Mouse (Mus musculus) limb, embryonic 10.5 days (tissue): Measurements from ENCODE around the gene Lrmda. TPM values are rescaled to one million over a fixed set of nuclear protein-coding genes. Genes with fewer than 3 reads are reported as not detected.
A peak's percentile ranks its signal among the peaks of the same experiment; 100 is the strongest.

Source experiments
- DNase-seq: peaks from one replicate; pipeline ENCODE4 v3.0.0-alpha.2; 2017; ENCODE audit warnings: low spot score
- H3K27ac ChIP-seq: fragments of 300-500 bp; sonication (generic); 2 replicates; pipeline ENCODE4 v1.5.1; 2016; ENCODE audit warnings: mild to moderate bottlenecking
- H3K27me3 ChIP-seq: fragments of 300-500 bp; sonication (generic); 2 replicates; pipeline ENCODE4 v1.6.1; 2016; ENCODE audit warnings: low read depth, mild to moderate bottlenecking; ENCODE audit not compliant: poor library complexity, severe bottlenecking
- H3K36me3 ChIP-seq: fragments of 300-500 bp; sonication (generic); 2 replicates; pipeline ENCODE4 v1.6.1; 2016; ENCODE audit warnings: mild to moderate bottlenecking, moderate library complexity
- H3K4me1 ChIP-seq: fragments of 300-500 bp; sonication (generic); 2 replicates; pipeline ENCODE4 v1.6.1; 2016
- H3K4me3 ChIP-seq: fragments of 300-500 bp; sonication (generic); 2 replicates; pipeline ENCODE4 v1.5.1; 2016; ENCODE audit warnings: mild to moderate bottlenecking, moderate library complexity
- H3K9me3 ChIP-seq: fragments of 300-500 bp; sonication (generic); replicated peaks from 2 replicates; pipeline ENCODE4 v1.6.1; 2016; ENCODE audit warnings: mild to moderate bottlenecking
- WGBS: fragments of 180-500 bp; shearing (Covaris S2); methylation state at CpG from one replicate; pipeline ENCODE4 v1.1.7; 2016; 5-methylcytosine and 5-hydroxymethylcytosine counted together
- polyA plus RNA-seq: library from polyadenylated mRNA; unstranded; fragments of >200 nt; fragmentation: Nextera tagmentation; extraction: Ambion mirVana; gene quantifications from 2 replicates; pipeline ENCODE4 v1.2.1, GENCODE M21; 2016

Lrmda gene
- polyA plus RNA-seq, 1 experiment from 2014 or later = 0.48 TPM

- H3K27ac ChIP-seq = no peak overlapping the region
- no peaks in the 10 kb centered on the region for H3K36me3 ChIP-seq
- no peak overlapping the region for H3K4me3 ChIP-seq
- peaks cover 31% of the 10 kb centered on the region for H3K27me3 ChIP-seq
- H3K4me1 ChIP-seq = peaks cover 13% of the 10 kb centered on the region
- no peak for DNase-seq
- no peaks in the 10 kb centered on the region for H3K9me3 ChIP-seq
- 51% methylated on average over 5 of the region's 5 CpGs for WGBS
Measured at GRCm38 (mm10) chr14:22608599-22608998, 589.1 kb downstream of the Lrmda start.

- DNase-seq = no peak
- Histone ChIP-seq H3K4me3 (no peak overlapping the region), H3K27ac (no peak overlapping the region), H3K9me3 (no peaks in the 10 kb centered on the region), H3K4me1 (peaks cover 13% of the 10 kb centered on the region), H3K36me3 (no peaks in the 10 kb centered on the region), H3K27me3 (peaks cover 32% of the 10 kb centered on the region)
- 64% methylated on average over 13 of the region's 13 CpGs for WGBS
Measured at GRCm38 (mm10) chr14:22609261-22610245, 590.0 kb downstream of the Lrmda start.

- H3K4me3 ChIP-seq = no peak overlapping the region
- 90% methylated on average over 3 of the region's 3 CpGs for WGBS
- no peak overlapping the region for H3K27ac ChIP-seq
- no peaks in the 10 kb centered on the region for H3K9me3 ChIP-seq
- DNase-seq = no peak
- H3K27me3 ChIP-seq = peaks cover 19% of the 10 kb centered on the region
- H3K36me3 ChIP-seq = no peaks in the 10 kb centered on the region
- peaks cover 13% of the 10 kb centered on the region for H3K4me1 ChIP-seq
Measured at GRCm38 (mm10) chr14:22611011-22611410, 591.5 kb downstream of the Lrmda start.

GRCm38 (mm10) chr14:22620191-22620590 is 600.7 kb downstream of the Lrmda start:
- Histone ChIP-seq H3K27ac (no peak overlapping the region), H3K27me3 (no peaks in the 10 kb centered on the region), H3K9me3 (no peaks in the 10 kb centered on the region), H3K4me1 (peaks cover 6% of the 10 kb centered on the region; the same call in 1 of the 2 replicates), H3K36me3 (no peaks in the 10 kb centered on the region), H3K4me3 (no peak overlapping the region)
- DNase-seq = no peak

DNA sequence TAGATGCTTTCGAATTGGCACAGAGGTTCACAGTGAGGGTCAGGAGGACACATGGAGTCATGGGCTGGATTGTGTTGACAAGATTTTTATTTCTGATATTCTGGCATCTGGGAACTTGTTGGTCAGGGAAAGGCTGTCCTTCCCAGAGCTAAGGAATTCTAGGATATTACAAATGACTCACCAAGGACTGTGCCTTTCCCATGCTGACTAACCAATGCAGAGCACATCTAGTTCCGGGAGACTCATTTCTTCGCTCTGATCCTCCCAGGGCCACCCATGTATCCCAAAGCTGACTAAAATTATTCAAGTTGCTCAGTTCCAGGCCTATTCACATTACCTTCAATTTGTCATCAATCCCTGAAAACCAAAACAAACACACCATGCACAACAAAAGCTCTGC is 602.4 kb downstream of the Lrmda start:
- peaks cover 6% of the 10 kb centered on the region; the same call in 1 of the 2 replicates for H3K4me1 ChIP-seq
- DNase-seq = no peak
- H3K9me3 ChIP-seq = no peaks in the 10 kb centered on the region
- 87% methylated on average over 3 of the region's 3 CpGs for WGBS
- no peaks in the 10 kb centered on the region for H3K36me3 ChIP-seq
- H3K4me3 ChIP-seq = no peak overlapping the region
- no peak overlapping the region for H3K27ac ChIP-seq
- H3K27me3 ChIP-seq = peaks cover 13% of the 10 kb centered on the region

DNA sequence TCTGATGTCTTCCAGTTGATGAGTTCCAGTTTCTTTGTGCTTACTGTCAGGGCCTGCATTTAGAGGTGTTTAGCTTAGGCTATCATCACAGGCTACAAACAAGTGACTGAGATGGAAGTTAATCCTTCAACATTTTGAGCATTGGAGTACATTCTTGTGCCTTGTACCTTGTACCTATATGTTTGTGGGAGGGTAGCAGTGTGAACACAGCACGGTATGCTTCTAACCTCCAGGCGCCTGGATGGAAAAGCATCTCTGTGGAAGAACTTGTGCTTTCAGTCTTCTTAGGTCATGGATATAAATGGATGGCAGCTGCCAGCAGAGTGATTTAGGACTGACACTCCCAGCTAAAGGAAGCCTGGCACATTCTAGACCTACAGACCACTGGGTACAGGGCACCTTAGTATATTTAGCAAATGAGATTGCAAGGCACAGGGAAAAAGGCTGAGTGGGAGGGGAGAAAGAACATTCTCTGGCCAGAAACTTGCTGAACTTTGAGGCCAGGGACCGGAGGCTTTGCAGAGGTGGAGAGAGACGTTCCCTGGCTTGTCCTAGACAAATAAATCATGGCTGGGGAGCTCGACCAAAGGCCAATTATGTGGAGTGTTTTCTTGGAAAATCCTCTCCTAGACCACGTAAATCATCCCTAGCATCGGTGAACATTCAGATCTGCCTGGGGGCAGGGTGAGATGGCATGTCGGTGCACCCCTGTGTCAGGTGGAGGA is 607.8 kb downstream of the Lrmda start:
- 37% methylated on average over 8 of the region's 8 CpGs for WGBS
- no peak overlapping the region for H3K4me3 ChIP-seq
- no peaks in the 10 kb centered on the region for H3K36me3 ChIP-seq
- DNase-seq = no peak
- H3K9me3 ChIP-seq = no peaks in the 10 kb centered on the region
- peaks cover 13% of the 10 kb centered on the region for H3K27me3 ChIP-seq
- no peak overlapping the region for H3K27ac ChIP-seq
- H3K4me1 ChIP-seq = peaks cover 4% of the 10 kb centered on the region; the same call in 1 of the 2 replicates

GRCm38 (mm10) chr14:22630361-22630867 is 610.9 kb downstream of the Lrmda start:
- 93% methylated on average over 9 of the region's 9 CpGs for WGBS
- peaks cover 4% of the 10 kb centered on the region; the same call in 1 of the 2 replicates for H3K4me1 ChIP-seq
- no peak for DNase-seq
- no peak overlapping the region for H3K4me3 ChIP-seq
- no peak overlapping the region for H3K27ac ChIP-seq
- H3K9me3 ChIP-seq = no peaks in the 10 kb centered on the region
- no peaks in the 10 kb centered on the region for H3K36me3 ChIP-seq
- H3K27me3 ChIP-seq = peaks cover 13% of the 10 kb centered on the region

GRCm38 (mm10) chr14:22633612-22634011 is 614.1 kb downstream of the Lrmda start:
- no peak overlapping the region for H3K4me3 ChIP-seq
- H3K36me3 ChIP-seq = no peaks in the 10 kb centered on the region
- no peak overlapping the region for H3K27ac ChIP-seq
- no peaks in the 10 kb centered on the region for H3K27me3 ChIP-seq
- H3K4me1 ChIP-seq = no peaks in the 10 kb centered on the region
- no peak for DNase-seq
- WGBS = 71% methylated on average over 1 of the region's 1 CpGs
- H3K9me3 ChIP-seq = no peaks in the 10 kb centered on the region

- 66% methylated on average over 4 of the region's 4 CpGs for WGBS
- no peak overlapping the region for H3K4me3 ChIP-seq
- H3K4me1 ChIP-seq = peaks cover 20% of the 10 kb centered on the region
- no peak for DNase-seq
- H3K9me3 ChIP-seq = no peaks in the 10 kb centered on the region
- H3K27me3 ChIP-seq = peaks cover 66% of the 10 kb centered on the region
- H3K27ac ChIP-seq = no peak overlapping the region
- no peaks in the 10 kb centered on the region for H3K36me3 ChIP-seq
Measured at GRCm38 (mm10) chr14:22643494-22643893, 624.0 kb downstream of the Lrmda start.

DNA sequence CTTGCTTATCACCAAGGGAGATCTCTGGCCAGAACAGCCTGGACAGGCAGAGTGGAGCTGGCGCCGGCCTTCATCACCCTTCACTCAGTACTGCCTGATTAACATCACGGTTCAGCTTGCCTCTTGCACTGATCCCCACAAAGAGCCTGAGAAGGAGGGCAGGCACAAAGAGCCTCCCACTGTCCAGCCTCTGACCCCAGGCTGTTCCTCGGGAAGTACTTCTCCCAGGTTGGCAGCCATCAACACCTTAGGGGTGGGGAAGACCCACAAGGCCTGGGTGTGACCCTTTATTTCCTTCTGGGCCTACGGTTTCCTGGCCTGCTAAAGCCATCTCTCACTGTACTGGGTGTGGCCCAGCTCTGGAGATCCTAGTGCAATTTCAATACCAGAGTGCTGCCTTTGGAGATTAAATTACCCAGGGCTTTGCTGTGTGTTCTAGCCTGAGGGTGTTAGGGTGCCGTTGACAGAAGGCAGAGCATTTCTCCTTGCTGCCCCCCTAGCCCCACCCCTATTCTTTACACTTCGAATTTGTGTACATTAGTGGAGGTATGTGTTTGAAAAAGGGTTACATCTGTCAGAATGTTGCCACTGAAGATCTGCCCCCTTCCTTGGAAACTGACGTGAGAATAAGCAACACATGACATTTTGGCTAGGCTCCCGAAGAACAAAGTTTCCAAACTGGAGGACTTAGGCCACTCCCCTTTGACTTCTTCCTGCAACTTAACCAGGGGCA is 628.5 kb downstream of the Lrmda start:
- Histone ChIP-seq H3K4me3 (no peak overlapping the region), H3K27me3 (peaks cover 65% of the 10 kb centered on the region), H3K9me3 (no peaks in the 10 kb centered on the region), H3K4me1 (peaks cover 54% of the 10 kb centered on the region), H3K36me3 (no peaks in the 10 kb centered on the region), H3K27ac (peak overlapping the region; percentile 71; the same call in 1 of the 2 replicates)
- peak; percentile 55 for DNase-seq
- WGBS = 16% methylated on average over 9 of the region's 9 CpGs

- peaks cover 54% of the 10 kb centered on the region for H3K4me1 ChIP-seq
- H3K9me3 ChIP-seq = no peaks in the 10 kb centered on the region
- no peaks in the 10 kb centered on the region for H3K36me3 ChIP-seq
- peak overlapping the region; percentile 25; the same call in 1 of the 2 replicates for H3K27ac ChIP-seq
- H3K4me3 ChIP-seq = no peak overlapping the region
- peaks cover 53% of the 10 kb centered on the region for H3K27me3 ChIP-seq
- 27% methylated on average over 5 of the region's 5 CpGs for WGBS
- DNase-seq = peak; percentile 56
Measured at GRCm38 (mm10) chr14:22649411-22649911, 629.9 kb downstream of the Lrmda start.
